Mouse (Mus musculus) layer of hippocampus, postnatal 36 days (tissue): ENCODE measurements around the gene Mxi1. TPM values are rescaled to one million over a fixed set of nuclear protein-coding genes. Genes with fewer than 3 reads are reported as not detected.

Source experiments
- DNase-seq, 2 experiments: peaks; one replicate each; pipeline ENCODE4 v3.0.0; 2022
- total RNA-seq, 2 experiments: library from RNA; stranded (reverse); gene quantifications; 2 replicates each; pipeline ENCODE4 v1.2.3; 2021

Mxi1 gene
- total RNA-seq, 2 experiments from 2014 or later, result 60.8 to 67.3 TPM

DNA sequence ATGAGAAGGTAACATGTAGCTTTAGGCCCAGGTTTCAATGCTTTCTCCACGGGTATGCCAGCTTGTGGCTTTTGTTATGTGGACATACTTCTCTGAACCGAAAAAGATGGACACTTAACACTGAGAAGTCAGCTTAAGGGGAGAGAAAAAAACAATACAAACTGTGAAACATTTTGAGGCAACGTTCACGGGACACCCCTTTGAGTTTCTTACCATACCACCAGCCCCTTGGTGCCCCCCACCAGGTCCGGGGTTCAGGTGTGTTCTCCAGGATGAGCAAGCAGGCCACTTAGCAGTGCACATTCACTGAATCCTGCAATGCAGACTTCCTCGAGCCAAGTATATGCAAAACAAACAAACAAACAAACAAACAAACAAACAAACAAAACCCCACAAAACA is 14.5 kb downstream of the Mxi1 start:
- DNase-seq, result no peak

DNA sequence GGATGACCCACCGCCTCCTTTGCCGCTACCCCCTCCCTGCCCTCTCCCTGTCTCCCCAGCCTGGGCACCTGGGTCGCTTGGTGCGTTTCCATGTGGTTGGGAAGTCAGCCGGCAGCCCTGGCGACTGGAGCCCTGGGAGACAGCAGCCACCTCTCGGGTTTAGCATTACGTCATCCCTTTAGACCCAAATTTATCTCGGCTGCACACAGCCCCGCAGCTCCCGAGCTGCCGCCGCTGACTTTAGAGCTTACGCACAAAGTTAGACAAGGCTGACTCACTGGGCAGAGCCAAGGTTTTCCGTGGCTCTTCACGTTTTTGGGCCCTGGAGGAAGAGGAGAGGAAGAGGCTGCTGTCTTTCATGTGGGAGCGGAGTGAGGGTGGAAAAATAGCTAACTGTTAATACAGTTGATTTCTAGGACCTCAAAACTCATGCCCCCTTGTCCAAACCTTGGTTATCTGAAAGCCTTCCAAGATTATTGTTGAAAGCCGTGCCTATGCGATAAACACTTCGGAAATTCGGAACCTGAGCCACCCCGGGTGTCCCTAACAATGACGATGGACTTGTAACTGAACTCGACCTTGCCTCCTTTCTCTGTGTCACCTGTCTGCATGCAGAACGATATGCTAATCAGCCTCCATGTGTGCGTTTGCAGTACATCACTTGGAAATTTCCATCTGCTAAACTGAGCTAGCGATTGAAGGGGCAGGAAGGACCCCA is 15.4 kb downstream of the Mxi1 start:
- peak; percentile 72 for DNase-seq

DNA sequence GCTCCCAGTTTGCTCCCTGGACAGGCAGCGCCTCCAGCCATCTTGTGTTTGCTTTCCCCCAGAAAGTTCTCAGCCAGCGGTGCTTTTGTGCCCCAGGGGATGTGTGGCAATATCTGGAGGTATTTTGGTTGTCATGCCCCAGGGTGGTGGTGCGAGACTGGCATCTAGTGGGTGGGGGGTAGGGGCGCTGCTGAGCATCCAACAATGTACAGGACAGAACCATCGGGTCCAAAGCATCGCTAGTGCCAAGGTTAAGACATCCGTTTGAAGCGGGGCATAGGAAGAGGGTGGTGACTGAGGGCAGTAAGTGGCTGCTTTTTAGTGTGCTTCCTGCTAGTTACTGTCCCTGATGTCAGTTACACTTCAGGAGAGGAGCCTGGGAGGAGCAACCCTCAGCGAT is 17.8 kb downstream of the Mxi1 start:
- DNase-seq, result no peak

DNA sequence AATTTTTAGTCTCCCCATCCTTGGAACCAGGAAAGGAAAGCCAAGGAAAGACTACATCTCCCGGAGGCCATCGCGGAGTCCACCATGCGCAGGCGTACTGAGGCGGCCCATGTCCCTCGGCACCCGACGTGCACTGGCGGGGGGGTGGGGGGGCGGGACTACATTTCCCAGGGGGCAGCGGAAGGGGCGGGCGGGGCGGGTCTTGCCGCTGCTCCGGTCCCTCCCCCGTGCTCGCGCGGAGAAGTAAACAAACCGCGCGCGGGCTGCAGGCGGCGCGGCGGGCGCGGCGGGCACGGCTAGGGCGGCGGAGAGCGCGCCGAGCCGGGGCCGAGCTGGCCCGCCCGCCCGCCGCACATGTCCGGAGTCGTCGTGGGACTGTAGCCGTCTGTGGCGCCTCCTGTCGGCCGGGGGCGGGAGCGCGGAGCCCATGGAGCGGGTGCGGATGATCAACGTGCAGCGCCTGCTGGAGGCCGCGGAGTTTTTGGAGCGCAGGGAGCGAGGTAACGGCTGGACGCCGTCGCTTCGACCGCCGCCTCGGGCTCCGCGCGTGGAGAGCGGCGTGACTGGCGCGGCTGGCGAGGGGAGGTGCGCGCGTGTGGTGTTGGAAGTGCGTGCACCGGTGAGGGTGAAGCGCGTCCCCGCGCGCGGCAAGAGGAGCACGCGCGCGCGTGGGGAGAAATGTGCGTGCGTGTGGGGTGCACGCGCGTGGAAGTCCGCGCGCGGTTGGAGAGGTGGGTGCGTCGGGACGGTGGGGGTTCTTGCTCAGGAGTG is 19.1 kb downstream of the Mxi1 start:
- DNase-seq, result peak; percentile 84 to 86

DNA sequence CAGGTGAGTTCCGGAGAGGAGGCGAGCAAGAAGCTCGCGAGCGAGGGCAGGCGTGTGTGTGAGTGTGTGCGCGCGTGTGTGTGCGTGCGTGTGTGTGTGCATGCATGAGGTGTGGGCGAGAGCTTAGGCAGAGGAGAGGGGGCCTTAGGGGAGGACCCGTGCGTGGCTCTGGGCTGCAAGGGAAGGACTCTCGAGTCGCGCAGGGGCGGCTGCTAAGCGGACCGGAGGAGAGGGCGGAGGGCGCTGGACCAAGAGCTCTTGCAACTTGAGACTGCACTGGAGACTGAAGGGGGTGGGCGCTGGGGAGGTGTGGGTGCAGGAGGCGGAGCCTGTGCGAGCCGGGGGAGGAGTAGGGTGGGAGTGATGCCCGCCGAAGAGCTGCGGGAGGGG is 19.7 kb downstream of the Mxi1 start:
- peak; percentile 71 to 79 for DNase-seq

DNA sequence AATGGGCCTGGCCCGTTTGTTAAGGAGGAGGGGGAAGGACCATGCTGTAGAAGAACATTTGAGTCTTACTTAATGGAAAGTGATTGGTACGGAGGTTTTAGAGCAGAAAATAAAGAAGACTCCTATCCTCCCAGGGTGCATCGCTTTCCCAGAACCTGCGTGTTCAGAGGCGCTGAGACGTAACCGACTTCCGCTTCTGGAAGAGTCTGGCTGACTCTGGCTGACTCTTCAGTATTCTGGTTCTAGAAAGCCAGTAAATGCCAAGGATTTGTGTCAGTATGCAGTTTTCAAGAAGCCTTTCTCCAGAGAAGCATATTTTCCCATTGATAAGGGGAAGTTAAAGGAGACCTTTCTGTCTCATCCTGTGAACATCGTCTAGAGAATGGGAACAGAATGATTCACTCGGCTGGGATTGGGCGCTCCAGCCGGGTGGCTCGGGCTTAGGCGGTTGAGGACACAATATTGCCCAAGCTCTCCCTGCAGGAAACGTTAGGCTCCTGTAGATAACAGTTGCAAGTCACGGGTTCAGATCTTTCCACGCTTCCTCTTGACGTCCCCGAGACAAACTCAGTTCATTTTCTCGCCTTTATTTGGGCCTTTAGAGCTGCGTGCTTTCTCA is 21.7 kb downstream of the Mxi1 start:
- DNase-seq, result no peak

DNA sequence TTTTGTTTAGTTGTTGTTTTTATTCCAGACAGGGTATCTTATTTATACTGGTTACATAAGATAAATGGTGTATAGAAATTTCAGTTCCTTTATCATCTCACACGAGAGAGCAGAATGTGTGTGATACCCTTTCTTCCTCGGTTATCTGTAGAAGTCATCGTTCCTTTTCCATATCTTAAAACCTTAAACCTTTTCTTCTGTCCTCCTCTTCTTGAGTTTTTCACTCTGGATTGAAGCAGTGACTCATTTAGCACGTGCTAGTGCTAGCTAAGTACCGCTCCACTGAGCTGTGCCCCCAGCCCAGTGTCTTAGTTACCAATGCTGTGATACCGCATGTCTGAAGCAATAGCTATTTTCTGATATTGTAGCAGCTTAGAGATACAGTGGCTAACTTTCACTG is 23.4 kb downstream of the Mxi1 start:
- no peak for DNase-seq

DNA sequence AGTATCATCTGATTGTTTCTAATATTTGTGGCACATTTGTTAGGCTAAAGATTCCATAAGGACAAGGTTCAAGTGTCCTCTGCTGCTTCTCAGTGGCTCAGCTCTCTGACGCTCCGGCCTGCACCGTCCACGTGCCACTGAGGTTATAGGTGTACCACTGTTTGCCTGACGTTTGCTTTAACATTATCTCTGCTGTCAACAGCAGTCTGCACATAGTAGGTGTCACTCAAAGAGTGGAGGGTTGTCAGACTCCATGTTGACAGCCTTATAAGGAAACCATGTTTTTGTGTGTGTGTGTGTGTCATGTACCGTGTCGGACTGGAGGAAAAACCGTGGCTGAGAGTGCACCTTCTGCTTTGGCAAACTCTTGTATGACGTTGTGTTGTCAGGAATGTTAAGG is 24.9 kb downstream of the Mxi1 start:
- no peak for DNase-seq

DNA sequence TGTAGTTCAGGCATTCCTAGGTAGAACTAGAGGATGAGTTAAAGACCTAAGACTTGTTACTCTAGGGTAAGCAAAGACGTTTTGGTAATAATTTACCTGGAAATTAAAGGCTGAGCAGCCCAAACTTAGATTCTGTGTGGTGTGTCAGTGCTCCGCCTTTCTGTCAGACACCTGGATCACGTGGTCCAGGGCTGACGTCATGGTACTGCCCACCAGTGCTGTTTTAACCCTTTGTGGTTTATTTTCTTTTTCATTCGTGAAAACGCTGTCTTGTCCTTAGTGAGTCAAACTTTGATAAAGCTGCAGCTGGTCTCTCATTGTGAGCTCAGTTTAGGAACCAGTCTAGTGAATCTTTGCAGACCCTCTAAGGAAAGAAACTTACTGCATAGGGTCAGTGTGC is 30.1 kb downstream of the Mxi1 start:
- no peak for DNase-seq

DNA sequence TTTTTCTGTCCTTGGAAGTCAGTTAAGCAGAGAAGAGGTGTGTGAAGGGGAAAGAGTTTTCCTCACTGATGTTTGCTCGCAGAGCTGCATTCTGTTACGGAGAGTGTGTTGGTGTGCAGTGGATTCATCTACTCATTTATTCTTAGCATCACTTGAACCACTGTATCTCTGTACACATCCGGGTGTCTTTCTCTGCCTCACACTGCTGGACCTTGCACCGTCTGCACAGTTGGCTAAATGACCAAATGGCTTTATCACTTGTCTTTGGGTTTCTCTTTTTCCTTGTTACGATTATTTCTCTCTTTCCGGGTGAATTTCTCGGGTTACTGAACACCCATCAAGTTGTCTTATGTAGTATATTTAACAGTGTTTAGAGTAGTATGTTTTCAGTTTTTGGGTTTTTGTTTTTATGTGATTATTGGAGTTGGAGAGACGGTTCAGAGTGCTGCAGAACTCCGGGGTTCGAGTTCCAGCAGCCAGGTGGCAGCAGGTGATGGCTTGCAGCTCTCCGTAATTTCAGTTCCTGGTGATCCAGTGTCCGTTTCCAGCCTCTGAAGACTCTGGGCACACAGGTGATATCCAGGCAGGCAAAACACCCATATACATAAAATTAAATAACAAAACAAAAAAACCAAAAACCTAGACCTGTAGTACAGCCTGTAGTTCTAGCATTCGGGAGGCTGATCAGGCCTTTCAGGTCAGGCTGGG is 33.0 kb downstream of the Mxi1 start:
- DNase-seq, result no peak

DNA sequence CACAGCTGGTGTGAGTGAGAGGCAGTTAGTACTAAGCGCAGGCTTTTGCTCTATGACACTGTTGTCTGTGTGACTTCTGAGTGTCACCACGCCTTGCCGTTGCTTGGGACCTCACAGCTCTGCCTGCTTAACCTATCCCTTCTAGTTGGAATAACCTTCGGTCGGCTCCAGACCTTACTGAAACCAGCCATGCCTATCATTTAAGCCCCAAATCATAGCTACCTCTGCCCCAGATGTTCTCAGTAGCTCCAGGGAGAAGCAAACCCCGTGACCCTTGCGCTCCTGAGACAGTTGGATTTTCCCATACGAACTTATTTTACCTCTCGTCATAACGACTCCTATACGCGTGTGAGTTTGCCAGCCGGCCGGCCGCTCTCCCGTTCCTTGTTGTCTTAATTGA is 33.7 kb downstream of the Mxi1 start:
- no peak for DNase-seq

DNA sequence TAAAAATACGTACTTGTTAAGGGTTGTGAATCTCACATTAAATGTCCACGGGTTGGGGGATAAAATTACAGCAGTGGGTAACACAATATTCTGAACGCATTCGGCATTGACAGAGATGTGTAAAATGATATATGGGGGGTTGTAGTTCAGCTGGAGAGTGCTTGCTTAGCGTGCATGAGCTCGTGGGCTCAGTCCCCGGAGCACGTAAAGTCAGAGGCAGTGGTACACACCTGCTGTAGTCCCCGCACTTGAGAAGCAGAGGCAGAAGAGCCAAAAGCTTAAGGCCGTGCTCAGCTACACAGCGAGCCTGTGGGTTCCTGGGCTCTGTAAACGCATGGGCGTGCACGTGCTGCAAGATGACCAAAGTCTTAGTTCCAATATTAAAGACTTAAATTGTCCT is 35.4 kb downstream of the Mxi1 start:
- DNase-seq, result no peak

DNA sequence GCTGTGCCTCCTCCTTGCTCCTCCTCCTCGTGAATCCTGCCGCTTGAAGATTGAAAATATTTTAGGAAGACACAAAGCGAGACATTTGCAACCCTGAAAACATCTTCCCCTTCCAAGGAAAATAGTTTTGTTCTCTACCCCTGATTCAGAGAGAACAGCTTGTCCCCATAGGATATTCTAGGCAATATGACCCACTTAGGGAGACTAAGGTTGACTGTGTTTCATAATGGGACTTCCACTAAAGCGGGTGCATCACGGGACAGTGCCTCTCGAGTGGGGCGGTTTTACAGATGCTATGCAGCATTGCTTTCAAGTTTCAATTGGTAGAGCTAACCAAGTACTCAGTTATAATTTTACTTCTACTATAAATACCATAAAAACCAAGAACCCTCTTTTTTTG is 43.5 kb downstream of the Mxi1 start:
- DNase-seq, result no peak

DNA sequence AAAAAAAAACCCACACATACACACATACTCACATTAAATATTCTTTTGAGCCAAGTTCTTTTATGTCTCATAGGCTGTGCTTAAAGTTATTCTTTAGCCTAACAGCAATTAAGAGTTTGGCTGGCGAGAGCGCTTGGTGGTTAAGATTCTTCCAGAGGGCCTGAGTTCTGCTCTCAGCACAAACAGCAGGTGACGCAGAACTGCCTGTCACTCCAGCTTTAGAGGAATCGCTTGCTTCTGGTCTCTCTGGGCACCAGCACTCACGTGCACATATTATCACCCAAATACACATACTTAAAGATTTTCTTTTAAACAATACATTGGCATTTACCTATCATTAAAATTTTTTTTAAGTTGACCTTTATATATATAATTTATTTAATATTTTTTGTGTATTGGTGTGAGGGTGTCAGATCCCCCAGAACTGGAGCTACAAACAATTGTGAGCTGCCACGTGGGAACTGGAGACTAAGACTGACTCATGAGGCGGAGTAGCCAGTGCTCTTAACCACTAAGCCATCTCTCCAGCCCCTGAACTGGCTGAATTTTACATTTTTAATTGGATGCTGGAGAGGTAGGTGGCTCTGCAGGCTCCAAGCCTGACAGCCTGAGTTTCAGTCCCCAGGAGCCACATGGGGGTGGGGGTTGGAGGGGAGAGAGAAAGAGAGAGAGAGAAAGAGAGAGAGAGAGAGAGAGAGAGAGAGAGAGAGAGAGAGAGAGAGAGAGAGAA is 44.1 kb downstream of the Mxi1 start:
- no peak for DNase-seq

DNA sequence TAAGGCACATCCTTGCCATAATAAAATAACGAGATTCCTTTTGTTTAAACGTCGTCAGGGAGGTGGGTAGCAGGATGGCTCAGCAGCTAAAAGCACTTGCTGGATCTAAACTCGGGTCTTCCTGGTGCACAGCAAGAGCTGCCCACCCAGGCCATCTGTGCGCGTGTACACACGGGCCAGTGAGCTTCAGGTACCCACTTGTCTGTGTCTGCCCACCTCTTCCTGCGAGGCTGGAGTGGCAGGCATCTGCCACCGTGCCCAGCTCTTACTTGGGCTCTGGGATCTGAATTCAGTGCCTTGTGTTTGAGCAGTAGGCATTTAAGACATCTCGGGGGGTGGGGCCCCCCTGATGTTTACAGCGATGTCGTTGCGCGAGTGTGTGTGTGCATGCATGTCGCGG is 44.7 kb downstream of the Mxi1 start:
- no peak for DNase-seq

DNA sequence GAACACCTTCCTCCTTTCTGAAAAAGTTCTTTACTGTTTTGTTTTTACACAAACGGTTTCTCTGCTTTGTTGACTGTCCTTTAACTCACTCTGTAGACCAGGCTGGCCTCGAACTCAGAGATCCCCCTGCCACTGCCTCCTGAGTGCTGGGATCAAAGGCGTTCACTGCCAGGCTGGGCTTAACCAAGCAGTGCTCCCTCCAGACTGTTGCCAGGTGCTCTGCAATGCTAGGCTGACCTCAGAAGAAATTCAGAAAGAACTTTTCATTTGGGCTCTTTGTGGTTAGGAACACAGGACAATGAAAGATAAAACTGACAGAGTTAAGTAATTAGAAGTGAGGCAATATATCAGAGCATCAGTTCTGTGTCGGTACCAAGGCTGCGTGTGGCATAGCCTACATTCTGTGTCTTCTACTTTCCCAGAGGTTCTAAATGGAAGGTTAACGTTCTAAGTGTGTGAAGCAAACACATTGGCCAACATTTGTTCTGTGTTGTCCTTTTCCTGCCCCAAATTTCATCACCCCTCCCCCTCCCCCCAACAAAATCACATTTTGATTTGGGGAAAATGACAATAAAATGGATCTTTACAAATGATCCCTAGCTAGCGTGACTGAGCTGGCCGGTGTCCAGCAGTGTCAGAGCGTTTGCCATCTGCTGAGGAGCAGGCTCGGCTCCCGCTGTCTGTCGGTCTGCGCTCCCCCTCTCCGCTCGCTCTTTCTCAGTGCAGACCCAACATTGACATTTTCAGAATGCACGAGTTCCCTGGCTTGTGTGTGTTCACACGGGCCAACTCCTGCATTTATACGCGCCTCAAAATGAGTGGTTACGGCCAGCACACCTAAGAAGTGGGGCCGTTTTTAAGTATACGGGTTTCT is 49.1 kb downstream of the Mxi1 start:
- DNase-seq, result peak; percentile 76 to 80

DNA sequence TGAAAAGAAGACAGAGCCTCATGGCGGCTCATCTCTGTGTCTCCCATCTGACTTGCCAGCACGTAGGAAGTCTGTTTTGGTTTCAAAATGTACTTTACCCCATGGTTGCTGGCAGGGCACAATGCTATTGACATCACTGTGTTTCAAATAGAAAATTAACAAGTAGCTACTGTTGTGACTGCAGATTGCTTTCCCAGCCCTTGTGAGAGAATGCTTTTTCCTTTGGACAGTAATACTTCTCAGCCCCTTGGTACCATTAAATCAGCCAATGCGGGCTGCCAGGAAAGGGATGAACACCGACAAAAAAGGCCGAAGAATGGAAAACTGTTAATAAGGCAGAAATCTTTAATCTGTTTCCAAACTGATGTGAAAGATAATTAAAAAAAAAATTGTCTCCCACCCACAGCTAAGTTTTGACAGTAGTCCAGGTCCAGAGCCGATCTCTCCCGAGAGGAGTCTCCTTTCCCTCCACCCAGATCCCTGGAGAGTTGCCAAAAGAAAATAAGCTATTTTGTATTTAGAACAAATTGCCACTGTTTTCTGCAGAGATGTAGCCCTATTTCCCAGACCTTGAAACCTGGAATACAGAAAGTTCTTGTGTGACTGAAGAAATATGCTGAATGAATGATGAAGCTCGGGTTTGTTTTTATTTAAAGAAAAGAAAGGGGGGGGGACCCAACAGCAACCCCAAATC is 50.1 kb downstream of the Mxi1 start:
- DNase-seq, result peak; percentile 64 to 69

DNA sequence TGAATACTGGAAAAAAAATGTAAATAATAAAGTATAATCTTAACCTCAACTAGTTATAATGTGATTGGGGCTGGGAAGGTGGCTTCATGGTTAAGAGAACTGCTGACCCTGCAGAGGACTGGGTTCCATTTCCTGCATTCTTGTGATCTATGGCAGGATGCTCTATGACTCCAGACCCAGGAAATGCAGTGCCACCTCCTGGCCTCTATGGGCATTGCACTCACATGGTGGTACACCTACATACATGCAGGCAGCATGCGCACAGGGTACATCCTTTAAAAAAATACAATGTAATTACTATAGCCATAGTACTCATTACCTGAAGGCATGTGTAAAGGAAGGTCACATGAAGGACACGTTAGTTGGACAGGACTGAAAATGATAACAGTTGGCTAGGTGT is 52.6 kb downstream of the Mxi1 start:
- no peak for DNase-seq

DNA sequence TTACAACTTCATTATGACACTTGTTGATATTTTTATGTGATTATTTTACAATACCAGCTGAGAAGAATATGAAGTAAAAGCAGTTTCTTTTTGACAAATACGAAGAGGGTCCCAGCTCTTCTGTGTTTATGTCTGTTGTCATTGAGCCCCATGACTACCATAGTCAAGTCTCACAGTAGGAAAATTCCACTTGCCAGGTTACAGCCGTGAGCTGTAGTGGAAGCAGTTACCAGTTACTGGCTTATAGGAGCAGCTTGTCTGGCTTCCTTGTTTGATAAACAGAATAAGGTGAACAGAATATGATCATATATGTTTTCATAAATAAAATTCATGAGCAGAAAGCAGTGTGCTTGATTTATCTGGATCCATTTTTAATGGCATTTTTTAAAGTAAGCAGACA is 54.2 kb downstream of the Mxi1 start:
- DNase-seq, result no peak

DNA sequence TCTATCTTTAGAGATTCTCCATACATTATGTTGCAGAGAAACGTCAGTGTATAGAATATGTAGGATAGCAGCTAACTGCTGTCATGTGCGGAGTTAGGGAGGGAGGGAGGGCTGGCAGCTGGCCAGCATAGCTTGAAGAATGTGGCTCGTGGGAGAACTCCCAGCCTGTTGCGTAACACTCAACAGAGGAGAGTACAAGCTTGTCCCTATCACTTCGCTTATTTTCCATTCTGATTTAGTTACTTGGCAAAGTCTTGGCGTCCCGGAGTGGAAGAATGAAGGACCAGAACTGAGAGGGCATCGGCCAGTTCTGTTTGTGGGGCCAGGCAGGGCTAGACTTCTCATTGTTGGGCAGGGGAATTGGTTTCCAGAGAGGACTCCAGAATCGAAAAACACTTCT is 54.6 kb downstream of the Mxi1 start:
- DNase-seq, result peak; percentile 41 to 56
